Mouse (Mus musculus) brain, adult 2 months (tissue): ENCODE results near the gene Tcf19.

Source experiments
- DNase-seq: peaks from one replicate; pipeline ENCODE4 v3.0.0; 2011; ENCODE audit warnings: low read depth, low spot score

Gene Tcf19

DNA sequence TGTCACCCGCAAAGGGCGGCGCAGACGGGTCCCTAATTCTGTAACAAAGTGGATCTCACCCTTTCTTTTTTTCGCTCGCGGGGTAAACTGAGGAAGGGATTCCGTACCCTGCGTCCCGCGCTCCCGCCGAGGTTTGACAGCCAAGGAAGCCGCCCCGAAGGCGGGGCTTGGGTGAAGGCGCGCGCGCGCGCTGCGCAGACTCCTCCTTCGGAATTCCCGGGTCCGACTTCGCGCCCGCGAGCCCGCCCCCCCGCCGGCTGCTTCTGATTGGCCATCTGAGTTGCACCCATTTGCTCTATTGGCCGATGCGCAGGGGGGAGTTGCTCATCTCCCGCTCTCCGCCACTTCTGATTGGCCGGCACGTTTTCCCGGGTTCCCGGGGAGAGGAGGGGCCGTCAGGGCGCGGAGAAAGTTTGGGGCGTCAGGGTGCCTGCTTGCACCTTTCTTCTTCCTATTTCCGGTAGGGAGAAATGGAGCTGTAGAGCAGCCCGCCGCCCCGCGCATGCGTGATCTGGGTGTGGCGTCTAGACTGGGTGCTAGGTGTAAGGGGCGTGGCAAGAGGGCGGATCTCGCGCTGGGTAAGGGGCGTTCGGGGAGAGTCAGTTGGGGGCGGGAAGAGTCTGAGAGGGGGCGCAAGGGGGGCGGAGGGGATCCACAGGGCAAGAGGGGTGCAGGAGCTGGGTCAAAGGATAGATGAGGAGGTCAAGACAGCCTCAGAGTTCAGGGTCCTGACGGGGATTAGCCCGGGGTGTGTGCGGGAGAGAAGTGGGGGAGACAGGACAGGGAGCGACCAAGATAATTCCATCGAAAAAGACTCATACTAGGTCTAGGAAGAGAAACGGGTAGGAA is at the start of gene Tcf19, which contains the start of gene Cchcr1:
Gene Tcf19 (minus strand): TSS at position 173 of the 849 bp plus-strand sequence.
Gene Cchcr1 (plus strand): TSS at position 449 of the 849 bp plus-strand sequence.
- DNase-seq: peak; percentile 96

DNA sequence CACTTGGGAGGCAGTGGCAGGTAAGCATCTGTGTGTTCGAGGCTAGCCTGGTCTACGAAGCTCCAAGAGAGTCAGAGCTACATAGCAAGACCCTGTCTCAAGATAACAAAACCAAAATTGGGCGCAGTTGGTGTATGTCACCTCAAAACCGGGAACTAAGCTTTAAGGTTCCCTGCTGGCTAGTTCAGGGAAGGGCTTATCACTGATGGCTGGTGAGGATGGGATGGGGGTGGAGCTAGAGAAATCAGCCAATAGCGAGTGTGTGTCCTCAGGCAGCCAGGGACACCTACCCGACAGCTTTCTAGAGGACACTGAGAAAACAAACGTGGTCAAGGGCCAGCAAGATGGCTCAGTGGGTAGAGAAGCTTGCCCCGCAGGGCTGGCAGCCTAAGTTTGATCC is 41.6 kb upstream of the Tcf19 start:
- DNase-seq: no peak

DNA sequence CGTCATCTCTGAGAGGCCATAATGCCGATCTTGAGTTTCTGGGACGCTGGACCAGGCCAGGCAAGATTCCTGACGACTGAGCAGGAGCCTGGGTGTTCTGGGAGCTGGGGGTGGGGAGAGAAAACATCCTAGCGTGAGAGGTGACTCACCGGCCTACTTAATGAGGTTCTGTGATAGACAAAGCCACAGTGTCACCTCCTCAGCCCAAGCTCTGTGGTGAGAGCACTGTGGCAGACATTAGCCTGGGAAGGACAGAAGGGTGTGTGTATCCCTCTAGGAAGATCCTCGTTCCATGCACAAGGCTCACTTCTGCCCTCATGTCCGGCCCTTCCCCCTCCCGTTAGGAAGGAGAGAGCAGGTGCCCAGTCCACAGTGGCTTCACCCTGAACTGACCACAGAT is 40.7 kb upstream of the Tcf19 start:
- peak; percentile 24 for DNase-seq

DNA sequence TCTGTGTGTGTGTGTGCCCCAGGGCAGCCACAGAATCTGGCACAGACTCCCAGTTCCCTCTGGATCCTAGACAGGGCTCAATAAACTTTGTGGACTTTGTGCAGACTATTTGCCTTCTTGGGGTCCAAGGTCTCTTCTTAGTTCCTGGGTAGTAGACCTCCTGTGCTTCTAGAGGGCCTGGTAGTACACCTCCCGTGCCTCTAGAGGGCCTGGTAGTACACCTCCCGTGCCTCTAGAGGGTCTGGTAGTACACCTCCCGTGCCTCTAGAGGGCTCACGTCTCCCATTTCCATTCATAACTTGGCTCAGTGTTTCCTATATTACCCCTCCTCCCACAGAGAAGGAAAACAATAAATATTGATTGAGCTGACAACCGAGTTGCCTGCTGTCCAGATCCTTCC is 40.2 kb upstream of the Tcf19 start:
- DNase-seq: peak; percentile 66

DNA sequence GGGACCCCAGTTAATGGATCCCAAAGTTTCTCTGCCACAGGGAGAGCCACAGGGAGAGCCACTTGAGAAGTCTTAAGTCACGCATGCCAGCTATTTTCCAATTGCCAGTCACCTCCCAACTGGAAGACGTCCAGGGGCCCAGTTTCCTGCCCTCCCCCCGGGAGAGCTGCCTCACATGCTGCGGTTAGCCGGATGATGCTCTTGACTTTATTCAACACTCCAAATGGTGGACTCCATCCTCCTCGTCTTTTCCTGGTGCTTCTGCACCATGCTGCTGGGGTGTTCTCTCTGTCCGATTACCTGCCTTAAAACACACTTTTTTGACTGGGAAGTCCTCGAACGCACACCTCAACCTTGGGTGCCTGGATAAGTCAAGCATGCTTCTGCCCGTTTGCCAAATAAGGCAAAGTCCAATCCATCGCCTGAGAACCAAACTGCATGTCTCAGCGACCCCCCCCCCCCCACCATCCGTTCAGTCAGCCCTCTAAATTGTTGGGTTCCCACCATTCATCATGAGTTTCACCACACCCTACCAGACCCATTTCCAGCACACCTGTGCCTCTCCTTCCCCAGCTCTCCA is 39.7 kb upstream of the Tcf19 start:
- no peak for DNase-seq

DNA sequence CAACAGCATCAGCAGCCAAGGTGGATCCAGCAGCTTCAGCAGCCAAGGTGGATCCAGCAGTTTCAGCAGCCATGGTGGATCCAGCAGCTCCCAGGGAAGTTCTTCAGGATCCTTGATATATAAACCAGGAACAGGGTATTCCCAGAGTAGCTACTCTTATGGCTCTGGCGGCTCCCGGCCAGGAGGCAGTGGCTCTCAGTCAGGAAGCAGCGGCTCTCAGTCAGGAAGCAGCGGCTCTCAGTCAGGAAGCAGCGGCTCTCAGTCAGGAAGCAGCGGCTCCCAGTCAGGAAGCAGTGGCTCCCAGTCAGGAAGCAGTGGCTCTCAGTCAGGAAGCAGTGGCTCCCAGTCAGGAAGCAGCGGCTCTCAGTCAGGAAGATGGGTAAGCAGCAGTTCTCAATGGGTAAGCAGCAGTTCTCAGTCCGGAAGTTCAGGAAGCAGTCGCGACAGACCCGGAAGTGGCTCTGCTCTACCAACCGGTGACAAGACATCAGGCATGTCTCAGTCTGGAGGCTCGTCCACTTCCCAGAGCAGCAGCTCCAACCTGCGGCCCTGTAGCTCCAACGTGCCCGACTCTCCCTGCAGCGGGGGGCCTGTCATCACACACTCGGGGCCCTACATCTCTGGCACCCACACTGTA is 38.3 kb upstream of the Tcf19 start:
- no peak for DNase-seq

DNA sequence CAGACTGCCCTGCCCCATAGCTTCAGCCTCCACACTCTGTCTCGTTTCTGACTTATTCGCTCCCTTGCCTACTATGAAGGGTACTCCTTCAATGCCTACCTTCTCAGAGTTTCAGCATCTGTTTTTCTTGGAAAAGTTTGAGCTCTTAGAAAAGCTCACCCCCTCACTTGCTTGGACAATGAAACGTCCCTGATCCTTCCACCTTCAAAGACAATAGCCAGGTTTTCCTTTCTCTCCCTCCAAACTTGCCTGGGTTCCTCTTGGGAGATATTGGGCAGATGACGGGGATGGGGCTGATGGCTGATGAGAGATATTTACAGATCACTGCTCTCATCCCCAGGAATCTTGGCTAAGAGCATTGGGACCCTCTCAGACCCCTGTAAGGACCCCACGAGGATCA is 37.7 kb upstream of the Tcf19 start:
- no peak for DNase-seq

DNA sequence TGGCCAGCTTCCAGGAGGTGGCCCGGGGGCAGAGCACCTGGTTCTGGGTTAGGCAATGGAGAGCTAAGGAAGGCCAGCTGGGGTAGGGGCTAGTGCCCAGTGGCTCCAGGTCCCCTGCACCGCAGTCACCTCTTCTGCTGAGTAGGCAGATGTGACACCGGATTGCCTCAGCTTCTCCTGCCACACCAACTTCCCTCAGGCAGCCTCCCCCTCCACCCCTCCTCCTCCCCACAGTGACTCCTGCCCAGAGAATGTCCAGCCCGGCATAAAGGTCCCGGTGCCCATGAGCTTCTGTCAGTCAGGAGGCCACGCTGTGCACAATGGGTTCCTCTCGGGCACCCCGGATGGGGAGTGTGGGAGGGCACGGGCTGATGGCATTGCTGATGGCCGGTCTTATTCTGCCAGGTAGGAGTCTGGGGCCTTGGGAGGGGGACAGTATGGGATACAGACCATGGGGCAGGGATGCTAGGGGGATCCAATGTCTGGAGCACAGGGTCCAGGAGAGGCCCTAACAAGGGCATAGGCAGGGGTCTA is 35.3 kb upstream of the Tcf19 start, which contains the start of gene Cdsn:
Gene Cdsn (plus strand): TSS at position 248 of the 534 bp plus-strand sequence.
- no peak for DNase-seq

DNA sequence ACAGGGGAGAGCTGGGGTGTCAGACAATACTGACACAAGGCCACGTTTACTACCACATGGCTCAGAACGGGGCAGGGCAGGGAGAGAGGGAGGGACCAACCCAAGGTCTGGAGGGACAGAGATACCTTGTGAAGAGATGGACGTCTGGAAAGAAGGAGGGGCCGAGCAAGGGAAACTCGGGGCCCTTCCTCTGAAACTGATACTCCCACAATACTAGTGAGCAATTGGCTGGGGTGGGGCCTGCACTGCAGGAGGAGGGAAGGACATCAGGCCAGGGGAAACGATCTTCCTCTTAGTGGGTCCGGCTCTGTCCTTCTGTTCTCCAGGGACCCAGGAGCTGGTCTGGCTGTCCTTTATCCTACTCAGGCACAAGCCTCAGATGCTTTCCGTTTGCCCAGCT is 34.2 kb upstream of the Tcf19 start:
- no peak for DNase-seq

DNA sequence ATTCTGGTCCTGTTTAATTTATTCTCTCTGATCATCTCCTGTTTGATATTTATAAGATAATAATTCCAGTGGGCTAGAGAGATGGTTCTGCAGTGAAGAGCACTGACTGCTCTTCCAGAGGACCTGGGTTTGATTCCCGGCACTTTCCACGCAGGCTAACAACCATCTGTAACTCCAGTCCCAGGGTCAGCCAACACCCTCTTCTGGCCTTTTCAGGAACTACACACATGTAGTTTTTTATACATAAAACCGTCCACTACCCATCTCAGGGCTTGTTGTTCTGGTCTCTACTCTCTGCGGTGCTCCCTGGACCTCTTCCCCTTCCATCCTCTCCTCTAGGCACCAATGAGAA is 33.5 kb upstream of the Tcf19 start:
- no peak for DNase-seq

DNA sequence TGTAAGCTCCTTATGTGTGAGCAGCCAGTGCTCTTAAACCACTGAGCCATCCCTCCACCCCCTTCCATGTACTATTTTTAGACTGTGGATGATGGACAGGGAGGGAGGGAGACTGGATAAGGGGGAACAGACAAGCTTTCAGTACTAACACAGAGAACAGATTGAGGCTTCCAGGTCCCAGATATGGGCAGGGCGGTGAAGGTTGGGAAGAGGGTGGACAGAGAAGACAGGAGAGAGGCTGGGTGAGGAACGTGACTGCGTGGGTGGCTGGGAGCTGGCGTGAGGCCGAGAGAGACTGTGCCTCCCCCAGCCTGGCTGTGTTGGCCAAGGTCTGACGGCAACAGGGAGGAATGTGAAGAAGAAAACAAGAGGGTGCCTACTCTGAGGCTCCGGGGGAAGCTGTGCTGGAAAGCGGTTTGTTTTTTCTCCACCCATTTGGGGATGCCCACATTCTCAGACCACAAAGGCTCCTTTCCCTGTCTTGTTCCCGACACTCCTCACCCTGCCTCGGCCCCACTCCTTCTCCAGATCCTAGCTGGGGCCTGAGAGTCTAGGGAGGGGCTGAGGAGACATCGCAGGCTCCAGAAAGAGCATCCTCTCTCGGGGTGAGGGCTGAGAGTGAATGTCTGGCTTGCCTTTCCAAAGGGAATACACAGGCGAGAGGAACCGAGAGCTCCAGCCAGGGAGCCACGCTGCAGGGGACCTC is 33.0 kb upstream of the Tcf19 start:
- peak; percentile 92 for DNase-seq

DNA sequence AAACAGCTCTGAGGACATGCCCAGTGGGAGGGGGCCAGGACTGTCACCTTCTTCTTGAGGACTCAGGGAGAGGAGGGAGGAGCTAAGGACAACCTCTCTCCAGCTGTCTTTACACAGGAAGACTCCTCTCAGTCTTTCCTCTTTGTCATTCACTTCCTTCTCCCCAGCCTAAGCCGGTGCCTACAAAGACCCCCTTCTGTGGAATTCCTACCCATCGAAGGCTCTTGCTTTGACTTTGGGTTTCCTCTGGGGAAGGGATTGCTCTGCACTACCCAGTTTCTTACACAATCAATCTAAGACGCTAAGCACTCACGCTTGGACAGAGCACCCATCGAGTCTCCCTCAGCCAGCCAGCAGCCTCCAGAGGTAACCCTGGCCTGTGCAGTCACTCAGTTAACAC is 32.0 kb upstream of the Tcf19 start:
- DNase-seq: no peak

DNA sequence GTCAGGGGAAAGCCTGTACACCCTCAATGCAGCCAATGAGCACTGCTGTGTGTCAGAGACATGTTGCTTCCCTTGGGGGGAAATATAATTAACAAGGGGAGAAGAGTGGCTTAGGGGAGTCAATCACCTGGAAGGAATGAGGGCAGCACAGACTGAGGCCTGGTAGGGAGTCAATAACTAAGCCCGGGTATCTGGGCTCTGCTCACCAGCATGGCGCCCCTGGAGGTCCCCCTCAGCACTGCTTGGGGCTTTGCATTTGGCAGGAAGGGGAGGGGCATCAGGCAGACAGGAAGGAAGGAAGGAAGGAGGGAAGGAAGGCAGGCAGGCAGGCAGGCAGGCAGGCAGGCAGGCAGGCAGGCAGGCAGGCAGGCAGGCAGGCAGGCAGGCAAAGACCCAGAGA is 30.8 kb upstream of the Tcf19 start:
- no peak for DNase-seq

DNA sequence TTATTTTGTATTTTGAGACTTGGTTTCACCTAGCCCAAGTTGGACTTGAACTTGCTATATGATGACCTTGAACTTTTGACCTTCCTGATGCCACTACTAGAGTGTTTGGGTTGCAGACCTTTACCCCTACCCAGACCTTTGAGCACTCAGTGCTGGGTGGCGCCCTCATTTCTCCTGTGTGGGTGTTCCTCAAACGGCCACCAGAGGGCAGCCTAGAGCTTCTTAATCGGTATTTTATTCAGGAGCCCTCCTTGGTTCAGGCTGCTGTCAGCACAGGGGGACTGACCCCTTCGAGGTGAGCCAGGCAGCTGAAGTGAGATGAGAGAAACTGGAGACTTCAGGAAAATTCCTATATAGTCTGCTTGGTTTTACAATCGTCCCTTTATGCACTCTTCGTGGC is 28.1 kb upstream of the Tcf19 start:
- peak; percentile 43 for DNase-seq

DNA sequence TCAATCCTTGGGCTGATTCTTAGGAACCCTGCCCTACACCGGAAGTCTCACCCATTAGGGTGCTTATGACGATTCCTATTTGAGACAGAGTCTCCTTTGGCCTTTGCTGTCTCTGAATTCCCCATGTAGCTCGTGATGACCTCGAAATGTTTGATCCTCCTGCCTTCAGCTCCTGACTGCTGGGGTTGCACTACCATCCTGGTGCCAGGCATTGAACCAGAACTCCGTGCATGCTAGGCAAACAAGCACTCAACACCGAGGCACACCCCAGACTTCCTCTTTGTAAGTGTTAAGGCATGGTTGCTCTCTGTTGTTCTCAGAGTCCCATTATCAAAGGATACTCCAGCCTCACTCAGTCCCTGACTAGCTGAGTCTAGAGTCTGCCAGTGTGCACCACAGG is 27.4 kb upstream of the Tcf19 start:
- DNase-seq: no peak

DNA sequence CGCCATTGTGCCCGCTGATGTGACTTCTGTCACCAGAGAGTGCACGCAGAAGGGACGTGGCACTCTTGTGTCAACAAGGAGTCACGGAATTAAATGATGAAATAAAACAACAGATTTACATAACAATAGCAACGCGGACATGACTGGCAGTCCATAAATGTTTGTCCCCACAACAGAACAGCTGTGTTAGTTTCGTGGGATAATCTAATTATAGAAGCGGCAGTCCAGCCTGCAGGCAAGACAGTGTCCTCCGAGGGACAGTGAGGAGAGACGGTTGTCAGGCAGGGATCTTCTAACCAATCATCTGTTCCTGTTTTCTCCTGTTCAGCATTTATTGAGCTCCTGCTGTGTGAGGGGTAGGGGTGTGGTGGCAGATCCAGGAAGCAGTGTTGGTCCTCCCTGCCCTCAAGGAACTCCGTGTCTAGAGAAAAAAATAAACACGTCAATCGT is 26.8 kb upstream of the Tcf19 start:
- DNase-seq: peak; percentile 48

DNA sequence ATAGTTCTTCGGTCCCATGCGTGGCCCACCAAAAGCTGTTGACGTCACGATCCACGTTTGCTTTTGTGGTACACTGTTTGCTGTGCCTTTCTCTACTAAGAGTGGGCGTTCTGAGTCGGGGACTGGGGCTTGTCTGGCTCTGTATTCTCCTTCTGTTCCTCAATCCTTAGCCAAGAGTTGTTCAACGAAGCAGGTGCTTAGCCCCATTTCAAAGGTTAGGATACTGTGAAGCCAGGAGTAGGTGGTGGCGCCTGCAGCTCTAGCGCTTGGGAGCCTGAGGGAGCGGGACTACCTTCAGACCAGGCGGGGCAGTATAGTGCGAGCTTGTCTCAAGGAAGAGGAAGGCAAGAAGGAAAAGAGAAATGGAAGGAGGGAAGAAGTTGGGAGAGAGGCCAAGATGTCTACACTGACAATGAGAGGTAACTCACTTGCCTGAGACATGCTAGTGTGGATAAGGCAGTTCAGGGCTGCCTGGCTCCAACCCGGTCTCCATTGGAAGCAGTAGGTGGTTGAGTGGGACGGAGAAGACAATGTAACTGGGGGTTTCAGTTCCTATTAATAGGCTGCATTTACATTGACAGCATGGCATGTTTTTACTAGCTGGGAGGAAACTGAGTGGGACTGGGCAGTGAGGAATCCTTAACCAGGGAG is 26.3 kb upstream of the Tcf19 start:
- DNase-seq: peak; percentile 67

DNA sequence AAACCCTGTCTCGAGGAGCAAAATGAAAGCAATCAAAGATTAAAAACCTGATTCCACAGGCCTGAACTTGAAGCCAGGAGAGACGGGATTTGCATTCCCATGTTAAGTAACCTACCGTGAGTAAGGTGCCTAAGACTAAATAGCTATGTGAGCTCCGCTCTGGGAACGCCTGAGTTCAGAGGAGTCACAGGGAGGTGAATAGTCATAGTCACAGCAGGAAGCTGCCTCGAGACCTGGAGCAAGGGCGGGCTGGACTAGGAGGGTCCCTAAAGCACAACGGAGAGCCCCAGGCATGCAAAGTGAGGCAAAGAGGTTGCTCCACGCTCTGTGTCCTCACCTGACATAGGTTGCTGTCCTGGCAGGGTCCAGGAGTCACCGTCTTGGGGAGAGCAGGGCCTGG is 22.9 kb upstream of the Tcf19 start:
- DNase-seq: no peak

DNA sequence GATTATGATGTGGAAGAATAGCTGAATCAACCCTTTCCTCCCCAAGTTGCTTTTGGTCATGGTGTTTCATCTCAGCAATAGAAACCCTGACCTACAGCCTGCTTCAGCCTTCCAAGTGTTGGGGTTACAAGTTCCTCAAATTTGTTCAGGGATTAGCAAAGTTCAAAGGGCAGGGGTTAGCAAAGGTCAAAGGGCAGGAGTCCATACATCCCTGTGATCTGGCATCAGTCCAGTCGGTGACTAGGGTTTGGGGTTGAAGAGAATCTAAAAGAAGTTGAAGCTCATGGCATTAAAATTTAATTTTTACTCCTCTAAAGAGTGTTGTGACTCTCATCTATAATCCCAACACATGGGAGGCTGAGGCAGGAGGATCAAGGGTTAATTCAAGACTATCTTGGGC is 21.9 kb upstream of the Tcf19 start:
- no peak for DNase-seq

DNA sequence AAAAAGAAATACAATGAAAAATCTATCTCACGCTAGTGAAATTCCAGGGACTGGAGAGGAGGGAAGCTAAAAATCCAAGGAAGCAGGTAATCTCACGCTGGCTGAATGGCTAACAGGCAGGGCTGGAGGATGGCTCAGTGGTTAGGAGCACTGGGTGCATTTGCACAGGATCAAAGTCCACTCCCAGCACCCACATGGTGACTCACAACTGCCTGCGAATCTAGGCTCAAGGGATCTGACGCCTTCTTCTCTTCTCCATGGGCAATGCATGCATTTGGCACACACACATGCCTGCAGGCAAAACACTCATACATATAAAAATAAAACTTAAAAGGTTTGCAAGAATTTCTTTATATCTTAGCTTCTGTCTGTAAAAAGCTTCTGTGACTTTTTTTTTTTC is 20.8 kb upstream of the Tcf19 start:
- DNase-seq: peak; percentile 84

DNA sequence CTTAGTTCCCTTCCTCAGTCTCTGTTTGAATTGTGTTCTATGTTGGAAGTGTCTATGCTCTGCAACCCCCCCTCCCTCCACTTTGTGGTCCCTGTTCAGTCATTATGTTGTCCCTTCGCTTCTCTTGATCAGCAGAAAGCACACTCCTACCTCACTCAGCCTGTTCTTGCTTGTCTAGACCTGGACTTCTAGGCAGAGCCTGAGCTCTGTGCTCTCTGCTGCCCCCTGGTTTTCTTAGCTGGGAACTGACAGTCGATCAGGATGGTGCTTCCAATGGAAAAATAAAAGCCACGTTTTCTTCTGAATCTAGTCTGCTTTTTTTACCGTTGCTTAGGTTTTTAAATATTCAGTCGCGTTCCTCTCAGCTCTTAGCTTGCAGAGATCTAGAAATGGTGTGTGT is 17.7 kb upstream of the Tcf19 start:
- peak; percentile 86 for DNase-seq
